Mouse (Mus musculus): Measurements from ENCODE around the gene Synm.

DNA sequence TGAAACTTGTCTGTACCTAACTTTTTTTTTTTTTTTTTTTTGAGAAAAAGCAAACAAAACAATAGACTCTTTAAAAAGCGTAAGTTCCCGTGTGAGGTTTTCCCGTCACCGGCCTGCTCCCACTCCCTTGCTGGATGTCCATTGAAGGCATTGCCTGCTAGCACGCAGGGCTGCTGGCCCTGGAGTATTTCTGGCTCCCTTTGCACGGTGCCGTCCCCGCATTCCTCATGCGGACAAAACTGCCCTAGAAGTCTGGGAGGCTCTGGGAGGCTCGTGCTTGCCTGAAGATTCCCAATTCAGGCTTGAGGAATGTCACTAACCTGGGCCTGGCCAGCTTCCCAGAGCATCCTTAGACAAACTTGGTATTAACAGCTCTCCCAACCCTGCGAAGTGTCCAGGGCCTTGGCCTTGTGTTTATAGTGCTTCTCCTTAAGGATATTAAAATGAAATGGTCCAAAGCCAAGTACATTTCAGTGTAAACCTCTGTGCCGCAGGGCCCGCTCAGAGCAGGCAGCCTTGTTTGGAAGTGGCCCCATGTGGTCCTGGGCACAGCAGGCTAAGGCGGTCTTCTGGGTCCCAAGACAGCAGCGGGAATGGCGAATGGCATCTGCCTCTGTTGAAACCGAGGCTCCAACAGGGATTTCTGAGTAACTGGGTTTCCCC lies 58.2 kb downstream of the Synm start:
- TF ChIP-seq CTCF (IDR thresholded peaks at IDR 0.05; ENCODE audit: borderline replicate concordance, control insufficient read depth, extremely low read depth, insufficient read depth, low read length, poor library complexity): no peak
- no peak for TF ChIP-seq POLR2A (IDR thresholded peaks at IDR 0.05; ENCODE audit: control insufficient read depth, extremely low read depth, insufficient read depth, low read length, poor library complexity)
